Mouse (Mus musculus): ENCODE data around the gene Psmd2. TPM values are rescaled to one million over a fixed set of nuclear protein-coding genes. Genes with fewer than 3 reads are reported as not detected.

Gene Psmd2
- total RNA-seq (2021), result 100 to 1,000 TPM; 208 to 213 TPM
- long read RNA-seq, experiment 1, transcript Psmd2-201 (21 exons, 2,961 nt), result major isoform, 218 of 257 reads
- long read RNA-seq, experiment 1, partial matches to known transcripts, result 22 of 257 reads
- long read RNA-seq, experiment 1, other reads (novel, unspliced or antisense), result 15 of 257 reads
- long read RNA-seq, experiment 2, transcript Psmd2-201 (21 exons, 2,961 nt), result major isoform, 341 of 382 reads
- long read RNA-seq, experiment 2, partial matches to known transcripts, result 27 of 382 reads
- long read RNA-seq, experiment 2, other reads (novel, unspliced or antisense), result 14 of 382 reads

DNA sequence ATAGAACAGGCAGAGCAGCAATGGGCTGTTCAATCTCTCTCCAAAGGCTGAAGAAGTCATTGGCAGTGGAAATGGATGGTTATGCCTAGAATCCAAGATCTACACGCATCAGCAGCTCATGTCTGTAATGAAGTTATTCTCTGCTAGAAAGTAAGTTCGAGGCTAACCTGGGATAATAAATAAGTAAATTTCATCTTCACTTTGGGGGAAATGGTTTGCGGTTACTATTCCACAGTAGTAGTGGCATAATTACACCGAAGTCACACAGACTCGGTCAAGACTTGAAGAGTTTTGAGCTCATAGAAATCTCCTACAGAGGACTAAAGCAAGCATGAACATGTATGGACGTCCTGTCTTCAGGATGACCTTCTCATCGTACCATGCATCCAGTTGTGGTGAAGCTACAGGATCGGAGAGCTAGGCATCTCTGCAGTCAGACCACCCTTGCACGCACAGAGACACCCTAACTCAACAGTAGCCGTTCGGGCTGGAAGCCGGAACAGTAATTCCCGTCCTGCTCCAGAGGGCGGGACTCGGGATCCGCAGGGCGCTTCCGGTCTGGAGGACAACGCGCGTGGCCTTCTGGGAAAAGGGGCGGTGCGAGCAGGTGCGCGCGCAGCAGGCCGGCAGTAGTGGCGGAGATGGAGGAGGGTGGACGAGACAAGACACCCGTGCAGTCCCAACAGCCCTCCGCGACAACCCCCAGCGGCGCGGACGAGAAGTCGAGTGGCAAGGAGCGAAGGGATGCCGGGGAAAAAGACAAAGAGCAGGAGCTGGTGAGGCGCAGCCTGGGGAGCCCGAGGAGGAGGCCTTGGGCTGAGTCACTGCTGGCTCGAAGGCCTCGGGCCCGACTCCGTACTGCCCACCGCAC, at the start of gene Psmd2:
Gene Psmd2 (plus strand): TSS at position 577 of the 871 bp plus-strand sequence.
- DNase-seq (ENCODE audit: low spot score in 2 of 2), result peak; percentile 96 to 97
- H3K4me3 ChIP-seq, result peak within 1 kb of the TSS; percentile 73
- peak within 1 kb of the TSS; percentile 92 for H3K27ac ChIP-seq
- TF ChIP-seq CTCF (conservative IDR thresholded peaks at IDR 0.05), result peak; percentile 41

GRCm38 (mm10) chr16:20604705-20605104, 46.7 kb upstream of the Psmd2 start:
- H3K27ac ChIP-seq, result no peak overlapping the region
- DNase-seq (ENCODE audit: low spot score in 2 of 2), result no peak
- no peak for TF ChIP-seq CTCF (conservative IDR thresholded peaks at IDR 0.05)

DNA sequence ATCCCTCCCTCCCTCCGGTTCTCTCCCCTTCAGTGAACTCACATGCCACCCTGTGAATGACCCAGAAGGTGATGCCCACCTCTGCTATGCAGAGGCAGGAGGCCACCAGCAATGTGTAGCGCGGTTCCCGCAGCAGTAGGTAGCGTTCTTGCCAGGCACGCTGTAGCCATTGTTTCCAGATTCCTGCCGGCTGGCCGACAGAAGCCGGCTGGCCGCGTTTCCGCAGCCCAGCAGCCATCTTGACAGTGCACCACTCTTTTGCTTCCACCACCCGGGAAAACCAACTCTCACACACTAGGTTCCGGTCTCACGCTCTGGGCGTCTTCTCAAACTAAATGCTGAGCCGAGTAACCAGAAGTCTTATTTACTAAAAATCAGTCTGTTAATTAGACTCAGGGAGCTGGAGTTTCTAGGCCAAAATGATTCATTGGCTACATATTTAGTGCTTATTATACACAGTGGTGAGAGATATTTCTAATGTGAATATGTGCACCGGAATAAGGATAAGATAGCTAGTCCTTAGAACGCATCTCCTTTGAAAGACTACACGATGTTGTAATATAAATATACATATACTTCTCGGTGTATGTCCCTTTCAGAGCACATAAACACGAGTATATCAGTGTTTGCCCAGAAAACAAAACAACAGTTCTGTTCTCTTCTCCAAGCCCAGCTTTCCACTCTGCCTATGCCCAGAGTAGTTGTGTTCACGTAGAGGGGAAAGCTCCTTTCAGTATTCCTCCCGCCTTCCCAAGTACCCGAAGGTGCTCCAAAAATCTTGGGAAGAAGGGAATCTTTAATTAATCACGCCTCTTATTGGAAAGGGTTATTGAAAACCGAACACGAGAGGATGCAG, 40.7 kb upstream of the Psmd2 start:
- TF ChIP-seq CTCF (conservative IDR thresholded peaks at IDR 0.05), result no peak
- peak; percentile 65 to 76 for DNase-seq (ENCODE audit: low spot score in 2 of 2)
- Histone ChIP-seq H3K4me3 (peak overlapping the region; percentile 85), H3K27ac (peak overlapping the region; percentile 93)

More at GRCm38 (mm10) chr16:20604705-20605104, 46.7 kb upstream of the Psmd2 start:
- no peak overlapping the region for H3K4me3 ChIP-seq

DNA sequence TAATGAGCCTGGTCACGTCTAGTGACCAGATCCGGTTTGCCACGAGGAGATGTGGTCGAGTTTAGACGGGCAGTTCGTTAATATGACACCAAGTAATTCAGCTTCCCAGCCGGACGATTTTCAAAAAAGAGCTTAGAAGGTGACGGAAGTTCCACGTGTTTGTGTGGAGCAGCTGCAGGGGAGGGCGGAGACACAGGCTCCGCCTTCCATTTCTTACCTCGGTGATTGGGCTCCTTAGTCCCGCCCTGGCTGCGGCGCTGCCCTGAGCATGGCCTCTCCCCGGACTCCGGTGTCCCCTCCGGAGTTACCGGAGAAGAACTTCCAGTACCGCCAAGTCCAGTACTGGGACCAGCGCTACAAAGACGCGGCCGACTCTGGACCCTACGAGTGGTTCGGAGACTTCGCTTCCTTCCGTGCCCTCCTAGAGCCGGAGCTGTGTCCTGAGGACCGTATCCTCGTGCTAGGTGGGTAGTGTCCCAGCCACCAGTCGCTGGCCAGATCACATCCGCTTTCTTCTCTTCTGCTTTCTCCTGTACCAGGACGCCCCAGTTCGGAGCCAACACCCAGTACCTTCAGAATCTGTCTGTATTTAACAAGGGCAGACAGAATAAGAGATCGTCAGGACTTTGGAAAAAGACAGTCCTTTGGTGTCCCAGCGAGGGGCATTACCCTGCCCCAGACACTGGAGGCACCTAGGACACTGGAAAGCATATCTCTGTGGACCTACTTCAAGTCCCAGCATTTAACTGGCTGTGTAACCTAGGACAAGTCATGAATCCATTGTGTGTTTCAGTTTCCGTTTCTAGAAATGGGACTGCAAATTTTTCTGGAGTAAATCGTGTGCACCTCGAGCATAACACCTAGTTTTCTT, 39.9 kb upstream of the Psmd2 start, which contains the start of the genes Eef1akmt4, Gm49333 and Alg3:
Gene Eef1akmt4 (plus strand): TSS at position 237 of the 871 bp plus-strand sequence.
Gene Gm49333 (plus strand): TSS at position 254 of the 871 bp plus-strand sequence.
Gene Alg3 (minus strand): TSS at position 379 of the 871 bp plus-strand sequence.
- Histone ChIP-seq H3K4me3 (peak within 1 kb of the TSS; percentile 85), H3K27ac (peak within 1 kb of the TSS; percentile 93)
- DNase-seq (ENCODE audit: low spot score in 2 of 2), result peak; percentile 73 to 75
- TF ChIP-seq CTCF (conservative IDR thresholded peaks at IDR 0.05), result peak; percentile 38

DNA sequence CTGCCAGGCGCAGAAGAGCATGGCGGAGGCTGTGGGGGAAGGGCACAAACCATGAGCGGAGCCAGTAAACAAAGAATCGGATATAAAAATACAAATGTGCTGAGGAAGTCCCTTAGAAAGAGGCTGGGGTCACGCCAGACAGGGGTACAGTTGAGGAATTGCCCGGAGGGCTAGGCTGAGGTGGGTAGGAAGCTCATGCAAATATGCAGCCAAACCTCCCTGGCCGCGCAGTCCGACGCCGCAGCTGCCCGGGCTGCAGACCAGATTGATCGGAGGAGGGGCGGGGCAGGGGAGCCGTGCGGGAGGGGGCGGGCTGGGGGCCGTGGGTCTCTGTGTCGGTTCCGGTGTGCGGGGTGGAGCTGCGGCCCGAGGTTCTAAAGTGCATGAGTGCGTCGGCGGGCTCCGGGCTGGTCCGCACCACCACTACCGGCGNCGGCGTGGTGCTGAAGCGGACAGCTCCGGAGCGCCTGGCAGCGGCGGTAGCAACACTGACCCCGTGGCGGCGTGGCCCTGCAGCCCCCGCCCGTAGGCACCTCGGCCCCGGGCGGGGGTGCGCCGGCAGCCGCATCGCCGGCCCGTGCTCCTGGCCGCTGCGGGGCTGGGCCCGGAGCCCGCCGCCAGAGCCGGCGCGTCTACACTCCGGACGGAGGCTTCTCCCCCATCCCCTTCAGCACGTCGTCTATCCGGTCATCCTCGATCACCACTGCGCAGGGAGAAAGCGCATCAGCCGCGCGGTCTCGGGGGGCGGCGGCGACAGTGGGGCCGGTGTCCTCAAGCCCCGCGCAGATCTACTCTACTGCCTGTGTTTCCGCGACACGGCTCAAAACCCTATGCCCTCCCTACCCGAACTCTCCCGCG, 31.7 kb upstream of the Psmd2 start:
- no peak for DNase-seq (ENCODE audit: low spot score in 2 of 2)
- H3K27ac ChIP-seq, result no peak overlapping the region
- TF ChIP-seq CTCF (conservative IDR thresholded peaks at IDR 0.05), result no peak
- peak overlapping the region; percentile 76 for H3K4me3 ChIP-seq

- no peak for TF ChIP-seq CTCF (conservative IDR thresholded peaks at IDR 0.05)
- Histone ChIP-seq H3K27ac (no peak overlapping the region), H3K4me3 (peak overlapping the region; percentile 76)
- DNase-seq (ENCODE audit: low spot score in 2 of 2), result no peak
Observed at GRCm38 (mm10) chr16:20620399-20620735, 31.1 kb upstream of the Psmd2 start.

DNA sequence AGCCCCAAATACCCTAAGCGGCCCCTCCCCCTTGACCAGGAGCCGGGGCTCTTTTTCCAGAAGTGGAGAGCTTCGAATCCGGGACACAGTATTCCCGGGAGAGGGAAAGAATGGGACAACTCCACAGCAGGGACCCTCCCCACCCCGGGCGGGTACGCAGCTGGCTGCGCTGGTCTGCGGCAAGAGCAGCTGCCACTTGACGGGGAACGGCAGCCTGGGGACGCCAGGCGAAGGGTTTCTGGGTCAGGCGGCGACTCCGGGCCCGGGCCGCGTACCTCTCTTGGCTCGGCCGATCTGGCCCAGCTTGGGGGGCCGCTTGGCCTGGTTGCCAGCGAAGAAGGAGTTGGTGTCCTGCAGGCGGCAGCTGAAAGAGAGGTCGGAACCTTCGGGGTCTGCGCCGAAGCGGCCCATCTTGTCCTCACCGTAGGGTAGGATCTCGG, 30.7 kb upstream of the Psmd2 start:
- peak overlapping the region; percentile 72 for H3K27ac ChIP-seq
- H3K4me3 ChIP-seq, result peak overlapping the region; percentile 76
- no peak for TF ChIP-seq CTCF (conservative IDR thresholded peaks at IDR 0.05)
- no peak for DNase-seq (ENCODE audit: low spot score in 2 of 2)

DNA sequence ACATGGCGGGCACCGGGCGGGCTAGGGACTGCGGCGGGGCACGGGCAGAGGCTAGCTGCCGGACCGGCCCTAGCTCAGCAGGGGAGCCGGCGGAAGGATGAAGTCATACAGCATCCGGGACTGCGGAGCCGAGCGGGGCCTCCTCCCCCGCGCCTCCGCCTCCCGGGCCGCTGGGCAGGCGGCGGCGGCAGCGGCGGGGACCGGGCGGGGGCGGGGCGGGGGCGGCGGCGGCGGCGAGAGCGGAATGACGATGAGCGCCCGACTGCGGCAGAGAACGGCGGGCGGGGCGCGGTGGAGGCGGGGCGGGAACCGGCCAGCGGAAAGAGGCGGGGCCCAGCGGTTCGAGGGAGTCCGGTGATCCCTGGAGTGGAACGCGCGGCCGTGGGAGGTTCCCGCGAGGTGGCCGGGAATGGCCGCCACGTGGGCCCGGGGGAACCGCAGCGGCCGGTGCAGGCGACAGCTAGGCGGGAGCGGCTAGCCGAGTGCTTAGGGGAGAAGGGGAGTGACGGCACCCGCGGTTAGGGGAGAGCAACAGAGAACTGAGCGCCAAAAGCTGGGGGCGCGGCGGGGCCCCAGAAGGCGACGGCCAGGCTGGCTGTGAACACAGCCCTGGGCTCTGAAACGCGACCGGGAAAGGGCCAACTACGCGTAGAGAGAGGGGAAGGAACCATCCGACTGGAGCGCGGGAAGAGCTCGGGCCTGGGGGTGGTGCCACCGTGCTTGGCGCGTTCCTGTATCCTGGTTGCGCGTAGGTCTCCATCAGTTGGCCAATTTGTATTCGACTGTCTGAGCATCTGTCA, 30.1 kb upstream of the Psmd2 start, which contains the start of gene Camk2n2:
Gene Camk2n2 (minus strand): TSS at position 97 of the 800 bp plus-strand sequence.
- TF ChIP-seq CTCF (conservative IDR thresholded peaks at IDR 0.05), result no peak

GRCm38 (mm10) chr16:20621991-20622685, 29.3 kb upstream of the Psmd2 start:
- no peak for TF ChIP-seq CTCF (conservative IDR thresholded peaks at IDR 0.05)
- Histone ChIP-seq H3K4me3 (peak overlapping the region; percentile 76), H3K27ac (peak overlapping the region; percentile 46)
- peak; percentile 38 to 51 for DNase-seq (ENCODE audit: low spot score in 2 of 2)

More for the DNA sequence above, 30.1 kb upstream of the Psmd2 start, which contains the start of gene Camk2n2:
- peak in 1 of 2 experiments; percentile 30 for DNase-seq (ENCODE audit: low spot score in 2 of 2)
- peak within 1 kb of the TSS; percentile 72 for H3K27ac ChIP-seq
- H3K4me3 ChIP-seq, result peak within 1 kb of the TSS; percentile 76

All from layer of hippocampus, adult 2 months (tissue).